Mouse (Mus musculus) gastrocnemius, postnatal 36 days (tissue): ENCODE measurements around the gene Gemin8. TPM values are rescaled to one million over a fixed set of nuclear protein-coding genes. Genes with fewer than 3 reads are reported as not detected.
A peak's percentile ranks its signal among the peaks of the same experiment; 100 is the strongest.

Experiments
- DNase-seq, 2 experiments: peaks; one replicate each; pipeline ENCODE4 v3.0.0; 2022
- intact Hi-C: fragments of 180-260 bp; cut with DNase I; formaldehyde crosslinking; loops from one replicate; pipeline ENCODE4 v1.15.1; 2025
- long read RNA-seq, 2 experiments: library from polyadenylated mRNA; stranded (forward); transcript quantifications; one replicate each; pipeline ENCODE4 v2.0.0; 2021
- total RNA-seq, 2 experiments: library from RNA; stranded (reverse); gene quantifications; 2 replicates each; pipeline ENCODE4 v1.2.3; 2021

The Gemin8 gene
- total RNA-seq: 1 to 10 TPM in 1 of 2 experiments, under 1 TPM in 1; 0.92 to 1.4 TPM
- long read RNA-seq, experiment 1, partial matches to known transcripts: 0 of 1 reads
- long read RNA-seq, experiment 1, other reads (novel, unspliced or antisense): 1 of 1 reads
- long read RNA-seq, experiment 2, partial matches to known transcripts: 0 of 3 reads
- long read RNA-seq, experiment 2, other reads (novel, unspliced or antisense): 2 of 3 reads

DNA sequence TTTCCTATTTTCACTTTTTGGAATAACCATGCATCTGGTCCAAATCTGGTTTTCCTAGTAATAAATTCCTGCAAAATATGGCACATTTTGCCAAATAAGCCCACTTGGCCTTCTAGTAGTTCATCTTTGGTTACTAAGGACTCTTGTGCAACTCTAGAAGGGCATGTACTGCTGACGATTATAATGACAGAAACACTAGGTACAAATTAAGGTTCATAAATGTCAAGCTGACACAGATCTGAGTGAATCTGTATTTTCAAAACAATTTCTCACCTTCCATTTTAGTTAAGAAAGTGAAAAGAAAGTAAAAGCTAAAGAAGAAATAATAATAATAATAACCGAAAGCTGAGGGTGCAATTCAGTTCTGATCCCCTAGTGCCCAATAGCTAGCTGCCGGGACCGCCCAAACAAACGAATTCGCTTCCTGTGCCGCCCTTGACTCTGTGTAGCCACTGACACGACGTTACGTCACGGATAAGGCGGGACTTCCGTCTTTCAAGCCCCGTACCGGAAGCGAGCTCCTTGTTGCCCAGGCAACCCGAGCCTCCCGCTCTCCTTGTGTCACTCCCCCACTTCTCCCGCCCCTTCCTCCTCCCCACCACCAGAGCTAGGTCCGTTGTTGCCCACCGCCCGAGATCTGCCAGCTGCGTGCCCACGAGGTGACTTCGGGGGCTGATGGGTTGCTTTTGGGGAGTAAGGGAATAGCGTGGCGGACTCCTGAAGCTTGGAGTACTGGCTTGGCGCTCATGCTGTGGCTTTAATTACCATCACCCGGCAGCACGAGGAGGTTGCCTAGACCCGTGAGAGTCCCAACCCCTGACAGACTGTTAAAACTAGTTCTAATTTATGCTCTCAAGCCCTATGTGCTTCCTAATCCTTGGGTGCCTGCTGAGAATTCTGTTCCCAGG, at the start of gene Gemin8:
Gene Gemin8 (plus strand): TSS at position 563 of the 908 bp plus-strand sequence.
- DNase-seq: peak; percentile 84 to 87
- intact Hi-C loops: loop anchor here (2.0 to 10.0 kb wide), 3 partner anchors 255 to 1065 kb away; no protein-coding TSS in a partner anchor

- no peak for DNase-seq
- intact Hi-C loops: no loop called here
Observed at GRCm38 (mm10) chrX:166147158-166147846, 23.0 kb upstream of the Gemin8 start.

GRCm38 (mm10) chrX:166162773-166163172, 7.5 kb upstream of the Gemin8 start:
- DNase-seq: no peak
- intact Hi-C loops: loop anchor here (10.0 kb wide), 2 partner anchors 262 to 1072 kb away; no protein-coding TSS in a partner anchor

DNA sequence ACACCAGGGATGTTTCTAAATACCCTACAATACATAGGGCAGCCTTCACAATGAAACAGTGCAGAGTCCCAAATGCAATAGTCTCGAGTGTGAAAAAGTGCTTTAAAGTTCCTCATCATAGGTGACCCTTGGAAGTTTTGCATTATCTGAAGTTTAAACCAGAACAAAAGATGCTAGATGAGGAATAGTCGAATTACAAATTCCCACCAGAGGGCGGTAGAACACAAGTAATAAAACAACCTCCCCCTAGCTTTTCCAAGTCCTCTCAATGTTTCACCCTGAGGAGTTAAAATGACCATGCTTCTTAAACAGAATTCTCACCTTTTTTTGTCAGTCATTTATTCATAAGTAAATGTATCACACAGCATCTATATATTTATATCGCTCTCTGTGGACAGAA, 2.9 kb upstream of the Gemin8 start:
- DNase-seq: no peak
- intact Hi-C loops: loop anchor here (2.0 to 10.0 kb wide), 3 partner anchors 183 to 1067 kb away; no protein-coding TSS in a partner anchor

- intact Hi-C loops: loop anchor here (2.0 to 10.0 kb wide), 4 partner anchors 183 to 1067 kb away; no protein-coding TSS in a partner anchor
- DNase-seq: no peak
Observed at GRCm38 (mm10) chrX:166167923-166168322, 2.3 kb upstream of the Gemin8 start.

- no peak for DNase-seq
- intact Hi-C loops: no loop called here
Observed at GRCm38 (mm10) chrX:166170800-166171738, 815 bp downstream of the Gemin8 start.

DNA sequence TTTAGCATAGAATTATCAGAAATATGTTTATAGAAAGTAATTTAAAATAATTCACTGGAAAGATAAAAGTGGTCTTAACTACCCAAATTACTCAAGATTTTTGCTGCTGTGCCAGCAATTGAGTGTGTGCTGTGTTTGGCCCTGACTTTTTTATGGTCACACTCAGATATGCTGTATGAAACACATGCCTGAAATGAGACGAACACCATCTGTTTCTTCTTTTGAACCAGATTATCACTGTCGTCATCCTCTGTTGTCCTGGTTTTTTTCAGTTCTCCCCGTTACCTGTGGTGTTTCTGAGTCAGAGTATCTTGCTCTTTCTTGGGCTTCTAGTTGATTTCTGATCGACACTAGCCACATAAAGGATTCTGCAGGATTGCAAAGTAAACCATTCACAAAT, 1.8 kb downstream of the Gemin8 start:
- DNase-seq: no peak
- intact Hi-C loops: no loop called here

DNA sequence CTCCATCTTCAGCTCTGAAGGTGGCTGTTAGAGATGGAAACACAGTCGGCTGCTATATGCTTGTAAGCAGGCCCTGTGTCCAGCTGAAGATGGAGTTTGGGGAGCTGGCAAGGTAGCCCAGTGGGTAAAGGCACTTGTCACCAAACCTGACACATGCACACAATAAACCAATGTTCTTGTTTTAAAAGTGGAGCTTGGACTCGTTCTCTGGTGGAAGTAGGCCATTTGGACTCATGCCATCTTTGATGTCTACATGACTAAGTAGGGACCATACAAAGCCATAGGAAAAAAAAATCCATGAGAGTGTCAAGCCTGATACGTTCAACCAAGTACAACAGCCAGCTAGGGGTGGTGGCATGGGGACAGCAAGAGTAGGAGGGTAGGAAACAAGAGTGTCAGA, 2.4 kb downstream of the Gemin8 start:
- DNase-seq: no peak
- intact Hi-C loops: no loop called here

GRCm38 (mm10) chrX:166173796-166174195, 3.5 kb downstream of the Gemin8 start:
- no peak for DNase-seq
- intact Hi-C loops: no loop called here

GRCm38 (mm10) chrX:166177929-166178328, 7.7 kb downstream of the Gemin8 start:
- intact Hi-C loops: no loop called here
- DNase-seq: no peak

- DNase-seq: no peak
- intact Hi-C loops: no loop called here
Observed at GRCm38 (mm10) chrX:166183094-166183493, 12.8 kb downstream of the Gemin8 start.

DNA sequence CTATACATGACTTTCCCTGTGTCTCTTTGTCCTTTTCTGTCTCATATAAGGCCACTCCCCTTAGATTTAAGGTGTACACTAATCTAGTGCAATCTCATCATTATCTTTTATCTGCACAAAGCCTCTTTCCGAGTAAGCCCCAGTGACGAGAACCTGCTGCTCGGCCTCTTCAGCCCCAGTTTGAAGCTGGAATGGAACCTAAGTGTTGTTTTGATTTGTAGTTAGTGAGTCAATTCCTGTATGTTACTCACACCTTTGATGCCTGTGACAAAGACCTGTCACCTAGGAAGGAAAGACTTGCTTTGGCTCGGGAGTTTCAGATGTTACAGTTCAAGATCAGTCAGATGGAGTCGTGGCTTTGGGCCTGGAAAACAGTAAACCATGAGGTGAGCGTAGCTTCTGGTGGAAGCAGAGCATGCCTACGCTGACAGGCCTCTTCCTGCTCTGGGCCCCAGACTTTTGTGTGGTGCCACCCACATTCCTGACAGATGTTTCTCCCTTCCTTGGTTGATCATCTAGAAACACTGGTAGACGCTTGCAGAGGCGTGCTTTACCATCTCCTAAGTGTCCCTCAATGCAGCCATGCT, 15.2 kb downstream of the Gemin8 start:
- intact Hi-C loops: no loop called here
- no peak for DNase-seq

GRCm38 (mm10) chrX:166187803-166188202, 17.5 kb downstream of the Gemin8 start:
- no peak for DNase-seq
- intact Hi-C loops: no loop called here

DNA sequence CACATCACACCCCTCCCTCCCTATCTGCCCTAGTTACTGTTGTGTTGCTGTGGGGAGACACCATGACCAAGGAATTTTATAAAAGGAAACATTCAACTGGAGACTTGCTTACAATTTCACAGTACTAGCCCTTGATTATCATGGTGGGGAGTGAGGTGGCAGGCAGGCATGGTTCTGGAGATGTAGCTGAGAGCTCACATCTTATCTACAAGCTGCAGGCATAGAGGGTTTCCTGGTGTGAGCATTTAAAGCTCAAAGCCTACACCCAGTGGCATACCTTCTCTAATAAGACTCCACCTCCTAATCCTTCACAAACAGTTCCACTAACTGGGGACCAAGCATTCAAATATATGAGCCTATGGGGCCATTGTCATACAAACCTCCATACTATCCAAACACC, 26.1 kb downstream of the Gemin8 start:
- no peak for DNase-seq
- intact Hi-C loops: no loop called here

GRCm38 (mm10) chrX:166198266-166198665, 28.0 kb downstream of the Gemin8 start:
- no peak for DNase-seq
- intact Hi-C loops: no loop called here

GRCm38 (mm10) chrX:166199812-166200211, 29.6 kb downstream of the Gemin8 start:
- DNase-seq: no peak
- intact Hi-C loops: no loop called here

DNA sequence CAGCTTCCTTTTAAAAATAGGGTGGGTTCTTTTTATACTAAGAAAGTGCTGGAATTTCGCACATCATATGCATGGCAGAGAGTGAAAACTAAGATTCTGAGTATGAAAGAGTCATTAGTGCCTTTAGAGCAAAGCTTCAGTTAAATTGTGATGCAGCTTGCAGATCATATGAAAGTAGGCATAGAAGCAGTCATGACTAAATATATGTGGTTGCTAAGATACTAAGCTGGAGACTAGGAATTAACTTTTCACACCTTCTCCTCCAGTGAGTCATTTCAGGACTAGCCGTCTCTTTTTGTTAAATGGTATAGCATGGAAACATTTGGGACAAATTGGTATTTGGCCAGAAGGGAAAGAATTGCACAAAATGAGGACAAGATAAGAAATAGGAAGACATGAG, 44.3 kb downstream of the Gemin8 start:
- intact Hi-C loops: no loop called here
- no peak for DNase-seq

DNA sequence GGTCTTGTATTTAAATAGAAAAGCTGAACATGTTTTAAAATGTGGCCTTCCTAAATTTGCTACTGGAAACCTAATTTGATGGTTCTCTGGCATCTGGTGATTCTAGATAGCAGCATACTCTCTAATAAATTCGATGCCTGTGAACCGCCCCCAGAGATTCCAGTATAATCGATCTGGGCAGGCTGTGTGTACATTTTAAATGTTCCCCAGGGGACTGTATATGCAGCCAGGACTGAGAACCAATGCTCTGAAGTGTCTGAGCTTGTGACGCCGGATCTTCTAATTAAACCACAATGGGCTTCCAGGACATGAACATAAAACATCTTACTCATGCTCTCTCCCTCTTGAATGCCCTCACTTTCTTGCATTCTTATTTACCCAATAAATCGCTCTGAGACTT, 46.0 kb downstream of the Gemin8 start:
- DNase-seq: no peak
- intact Hi-C loops: no loop called here

DNA sequence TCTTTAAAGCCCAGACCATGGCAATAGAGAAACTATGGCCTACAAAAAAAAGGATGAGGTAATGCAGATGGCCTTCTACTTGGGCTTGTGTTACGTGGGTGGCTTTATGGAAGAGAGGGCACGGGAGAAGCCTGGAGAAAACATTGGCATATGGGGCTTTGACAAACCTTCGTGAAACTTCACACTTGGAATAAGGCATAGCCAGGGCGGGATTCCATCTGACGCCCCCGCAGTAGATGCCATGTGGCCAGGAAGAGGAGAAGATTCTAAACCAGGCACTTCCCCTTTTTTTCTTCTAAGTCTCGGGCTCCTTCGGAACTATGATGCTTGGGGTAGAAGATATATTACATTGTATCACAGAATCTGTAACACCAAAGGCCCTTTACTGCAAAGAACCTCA, 46.5 kb downstream of the Gemin8 start:
- intact Hi-C loops: no loop called here
- DNase-seq: no peak

DNA sequence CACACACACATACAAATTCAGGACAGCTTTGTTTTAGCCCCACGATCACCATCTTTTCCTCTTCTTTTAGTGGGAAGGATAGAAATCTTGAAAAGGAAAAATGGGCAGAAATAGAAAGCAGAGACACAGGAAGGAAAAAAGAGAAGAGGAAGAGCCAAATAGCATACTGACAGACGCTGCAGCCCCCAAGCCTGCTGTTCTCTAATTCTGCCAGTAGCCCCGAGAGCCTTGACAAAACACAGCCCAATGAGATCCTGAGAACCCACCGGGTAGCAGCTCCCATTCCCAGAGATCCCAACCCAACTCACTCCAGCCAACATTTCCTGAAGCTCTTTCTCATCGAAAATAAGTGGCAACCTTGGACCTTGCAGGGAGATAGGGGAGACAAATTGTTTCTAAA, 49.1 kb downstream of the Gemin8 start:
- intact Hi-C loops: no loop called here
- no peak for DNase-seq
